Mouse (Mus musculus) kidney, adult 18-20 months (tissue): ENCODE measurements around the gene Atad3a.
"Not testable (repeated sequence)": the region's sequence is repeated elsewhere in the genome, so short reads cannot be mapped to it uniquely, and the experiment has no call there.

ENCODE experiments used
- DNase-seq: peaks from one replicate; pipeline ENCODE4 v3.0.0; 2021

Atad3a gene

GRCm38 (mm10) chr4:155774971-155775740 is 14.3 kb upstream of the Atad3a start:
- DNase-seq: peak; percentile 68

DNA sequence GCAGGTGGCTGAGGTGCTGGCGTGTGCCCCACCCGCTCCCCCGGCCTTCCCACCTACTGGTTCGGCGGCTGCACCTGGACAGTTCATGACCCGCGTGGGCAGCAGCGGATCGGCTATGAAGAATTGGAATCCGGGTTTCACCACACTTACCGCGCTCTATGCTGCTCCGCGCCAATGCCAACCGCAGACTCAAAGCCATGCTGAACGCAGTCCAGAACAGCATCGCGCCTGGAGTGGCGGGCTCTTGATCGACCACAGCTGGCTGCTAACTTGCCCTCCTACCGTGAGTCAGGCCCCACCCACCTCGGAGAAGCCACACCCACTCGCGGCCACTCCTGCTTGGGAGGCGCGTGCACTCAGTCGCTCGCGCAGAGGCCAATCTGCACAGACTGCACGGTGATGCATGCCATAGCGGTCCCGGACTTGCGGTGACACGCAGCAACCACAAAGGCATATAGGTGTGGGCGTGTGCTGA is 13.4 kb upstream of the Atad3a start, which contains the start of gene Vwa1:
TSS of gene Vwa1 (minus strand) at position 419 of the 475 bp plus-strand sequence.
- peak; percentile 94 for DNase-seq

DNA sequence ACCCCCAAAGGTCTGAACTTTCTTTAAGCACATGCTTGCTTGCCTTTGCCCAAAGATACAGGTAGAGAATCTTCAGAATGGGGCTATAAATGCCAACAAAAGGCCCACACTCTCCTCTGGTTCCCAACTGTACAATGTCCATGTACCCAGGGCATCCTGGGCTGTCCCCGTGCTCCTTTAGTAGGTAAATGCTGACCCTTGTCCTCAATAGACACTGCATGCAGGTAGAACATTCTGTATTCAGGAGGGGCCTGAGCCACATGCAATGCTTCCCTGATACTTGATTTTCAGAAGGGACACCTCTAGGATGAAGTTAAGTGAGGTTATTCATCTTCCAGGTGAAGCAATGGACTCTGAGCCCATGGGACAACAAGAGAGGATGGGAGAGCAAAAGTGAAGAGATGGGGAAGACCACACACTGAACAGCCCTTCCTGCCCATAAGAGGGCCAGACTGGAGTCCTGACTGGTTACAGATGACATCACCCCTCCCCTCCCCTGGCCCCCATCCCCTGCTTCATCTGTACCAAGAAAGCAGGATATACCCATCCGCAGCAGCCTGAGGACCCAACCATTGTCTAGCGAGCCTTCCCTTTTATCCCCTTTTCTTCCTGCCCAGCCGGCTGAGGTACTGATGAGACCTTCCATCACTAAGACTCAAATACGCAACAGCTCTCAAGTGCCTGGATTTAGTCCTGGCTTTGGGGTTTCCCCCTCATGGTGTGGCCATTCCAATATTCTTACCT is 12.6 kb upstream of the Atad3a start:
- no peak for DNase-seq

- no peak for DNase-seq
Observed at GRCm38 (mm10) chr4:155772786-155773185, 11.9 kb upstream of the Atad3a start.

DNA sequence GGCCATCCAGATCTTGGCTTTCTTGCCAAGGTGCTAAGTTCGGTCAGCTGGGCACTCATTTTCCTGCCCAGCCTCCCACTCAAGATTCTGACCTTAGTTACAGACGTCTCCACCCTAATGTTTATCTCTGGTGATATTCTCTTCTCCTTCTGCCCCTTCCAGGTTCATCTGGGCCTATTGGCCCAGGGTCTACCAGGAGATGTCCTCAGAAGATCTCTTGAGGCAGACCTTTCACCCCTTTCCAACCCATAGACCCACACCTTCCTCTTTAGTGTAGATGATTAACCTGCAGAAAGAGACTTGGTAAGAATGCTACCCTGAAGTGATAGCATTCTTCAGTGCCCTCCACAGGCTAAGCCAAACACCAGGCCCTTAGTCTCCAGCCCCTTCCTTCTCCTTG is 10.8 kb upstream of the Atad3a start:
- peak; percentile 51 for DNase-seq

DNA sequence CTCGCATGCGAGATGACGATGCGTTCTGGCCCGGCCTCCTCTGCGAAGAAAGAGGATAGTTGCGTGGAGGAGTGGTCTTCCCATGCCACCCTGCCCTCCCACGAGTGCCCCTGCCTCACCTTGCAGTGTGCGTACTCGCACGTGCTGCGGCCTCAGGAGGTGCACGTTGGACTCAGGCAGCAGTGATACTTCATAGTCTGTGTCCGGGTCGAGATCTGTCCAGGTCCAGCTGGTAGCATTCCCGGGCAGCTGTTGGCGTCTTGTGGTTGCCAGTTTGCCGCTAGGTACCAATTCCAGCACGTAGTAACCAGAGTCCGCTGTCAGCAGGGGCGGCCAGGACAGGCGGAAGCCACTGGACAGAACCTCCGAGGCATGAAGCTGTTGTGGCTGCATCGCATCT is 9.7 kb upstream of the Atad3a start:
- no peak for DNase-seq

DNA sequence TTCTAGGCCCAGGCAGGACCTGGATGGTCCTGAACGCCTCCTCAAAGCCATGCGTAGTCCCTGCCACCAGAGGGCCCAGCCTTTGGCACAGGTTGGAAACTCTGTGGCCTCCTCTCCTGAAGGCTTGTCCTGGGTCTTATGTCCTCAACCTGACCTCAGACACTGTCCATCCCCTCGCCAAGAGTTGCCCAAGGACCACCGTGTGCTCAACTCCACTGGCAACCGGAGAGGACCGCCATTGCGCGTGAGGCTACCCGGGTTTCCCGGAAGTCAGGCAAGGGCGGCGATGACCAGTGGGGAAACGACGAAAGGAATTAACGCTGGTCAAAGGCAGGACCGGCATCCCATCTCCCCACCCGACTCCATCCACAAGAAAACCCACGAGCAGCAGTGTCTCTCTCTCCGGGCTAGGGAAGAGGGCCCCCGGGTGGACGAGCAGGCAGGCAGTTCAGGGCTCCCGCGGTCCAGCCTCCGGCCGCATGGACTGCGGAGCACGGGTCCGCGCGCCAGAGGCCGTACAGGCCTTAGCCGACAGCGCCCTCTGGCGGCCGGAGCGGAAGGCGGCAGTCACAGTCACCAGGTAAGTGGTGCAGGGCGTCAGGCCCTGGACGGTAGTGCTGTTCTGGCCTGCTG is 9.1 kb upstream of the Atad3a start:
- DNase-seq: peak; percentile 95

DNA sequence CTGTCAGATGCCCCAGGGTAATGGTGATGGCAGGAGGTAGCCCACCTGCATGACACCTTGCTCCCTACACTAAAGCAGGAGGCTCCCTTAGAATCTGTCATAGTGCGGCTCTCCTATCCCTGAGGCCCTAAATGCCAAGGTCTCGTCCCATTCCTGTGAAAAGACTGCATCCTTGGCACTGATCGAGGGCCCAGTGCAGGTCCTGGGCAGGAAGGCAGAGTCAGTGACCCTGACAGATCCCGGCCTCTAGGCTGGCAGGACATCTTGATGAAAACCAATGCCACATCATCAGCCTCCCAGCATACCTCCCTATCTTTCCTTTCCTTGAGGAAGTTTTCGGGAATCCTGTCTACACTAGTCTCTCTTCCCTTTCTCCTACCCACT is 8.6 kb upstream of the Atad3a start:
- DNase-seq: no peak

- DNase-seq: no peak
Observed at GRCm38 (mm10) chr4:155762357-155762756, 1.5 kb upstream of the Atad3a start.

- DNase-seq: no peak
Observed at GRCm38 (mm10) chr4:155761356-155762099, 635 bp upstream of the Atad3a start.

- peak; percentile 27 for DNase-seq
Observed at GRCm38 (mm10) chr4:155759862-155760612, 856 bp downstream of the Atad3a start.

GRCm38 (mm10) chr4:155757011-155757410 is 3.9 kb downstream of the Atad3a start:
- no peak for DNase-seq

DNA sequence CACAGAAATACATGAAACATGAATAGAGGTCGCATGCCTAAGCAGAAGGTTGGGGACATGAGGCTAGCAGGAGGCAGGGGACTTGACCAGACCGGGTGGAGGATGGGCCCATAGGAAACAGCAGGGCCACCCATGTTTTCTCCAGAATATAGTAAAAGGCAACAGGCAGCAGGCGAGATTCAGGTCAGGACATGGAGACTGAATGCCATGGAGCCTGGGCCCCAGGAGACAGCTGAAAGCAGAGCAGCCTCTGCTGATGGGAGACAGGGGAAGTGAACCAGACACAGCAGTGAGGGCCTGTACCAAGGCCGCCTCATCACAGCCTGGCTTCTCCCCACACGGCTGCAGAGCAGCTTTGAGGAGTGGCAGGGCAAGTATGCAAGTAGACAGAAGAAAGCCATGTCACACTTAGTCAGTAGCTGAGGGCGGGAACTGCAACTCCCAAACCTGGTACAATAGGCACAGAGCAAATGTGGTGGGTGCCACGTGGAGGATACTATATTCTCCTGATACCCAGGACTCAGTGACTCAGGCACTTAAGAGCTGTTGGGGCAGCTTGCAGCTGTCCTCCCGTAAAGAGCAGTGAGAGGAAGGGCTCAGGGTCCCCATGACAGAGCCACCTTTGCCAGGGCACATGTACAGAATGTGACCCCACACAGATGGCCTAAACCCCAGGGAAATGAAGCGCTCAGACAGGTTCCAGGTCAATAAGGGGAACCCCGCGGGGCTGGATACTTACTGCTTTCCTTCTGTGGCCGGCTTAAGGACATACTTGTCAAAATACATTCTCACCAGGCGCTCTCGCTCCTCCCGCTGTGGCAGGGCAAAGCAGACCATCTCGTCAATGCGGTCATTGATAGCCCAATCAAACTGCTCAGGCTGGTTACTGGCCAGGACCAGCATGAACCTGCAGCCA is 14.1 kb downstream of the Atad3a start:
- no peak for DNase-seq

DNA sequence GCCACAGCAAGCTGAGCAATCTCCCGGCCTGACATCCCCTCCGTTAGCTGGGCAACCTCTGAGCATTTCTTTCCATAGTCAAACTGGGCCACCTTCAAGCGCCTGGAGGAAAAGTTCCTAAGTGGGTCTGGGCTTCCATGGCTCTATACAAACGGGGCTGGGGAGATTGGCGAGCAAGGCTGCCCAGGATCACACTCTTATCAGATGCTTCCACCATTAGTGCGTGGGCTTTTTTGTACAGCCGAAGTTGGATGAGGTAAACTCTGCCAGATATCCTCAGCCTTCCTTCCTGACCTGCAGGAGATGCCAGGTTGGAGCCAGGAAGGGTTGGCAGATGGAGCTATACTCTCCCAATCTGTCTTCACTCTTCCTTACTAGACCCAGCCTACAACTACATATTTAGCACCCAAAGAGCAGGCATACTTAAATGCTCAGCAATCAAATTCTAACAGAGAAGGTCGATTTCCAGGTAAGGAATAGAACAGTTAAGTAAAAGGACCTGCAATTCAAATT is 14.8 kb downstream of the Atad3a start:
- DNase-seq: no peak

DNA sequence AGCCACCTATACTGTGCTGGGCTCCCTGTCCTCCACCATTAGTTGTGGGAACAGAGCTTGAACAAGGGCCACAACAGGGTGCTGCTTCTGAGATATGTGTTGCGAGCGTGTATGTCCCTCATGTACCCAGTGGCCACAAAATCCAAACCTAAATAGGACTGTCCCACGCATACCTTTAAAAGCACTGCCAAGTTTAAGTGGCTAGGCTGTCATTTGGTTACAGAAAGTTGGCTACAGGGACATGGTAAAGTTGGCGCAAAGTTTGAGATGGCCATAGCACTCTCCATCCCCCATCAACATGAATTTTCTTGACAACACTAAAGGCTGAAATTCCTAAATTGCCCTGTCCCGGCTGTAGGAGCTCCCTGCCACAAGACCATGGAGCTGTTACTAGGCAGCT is 15.8 kb downstream of the Atad3a start:
- no peak for DNase-seq

DNA sequence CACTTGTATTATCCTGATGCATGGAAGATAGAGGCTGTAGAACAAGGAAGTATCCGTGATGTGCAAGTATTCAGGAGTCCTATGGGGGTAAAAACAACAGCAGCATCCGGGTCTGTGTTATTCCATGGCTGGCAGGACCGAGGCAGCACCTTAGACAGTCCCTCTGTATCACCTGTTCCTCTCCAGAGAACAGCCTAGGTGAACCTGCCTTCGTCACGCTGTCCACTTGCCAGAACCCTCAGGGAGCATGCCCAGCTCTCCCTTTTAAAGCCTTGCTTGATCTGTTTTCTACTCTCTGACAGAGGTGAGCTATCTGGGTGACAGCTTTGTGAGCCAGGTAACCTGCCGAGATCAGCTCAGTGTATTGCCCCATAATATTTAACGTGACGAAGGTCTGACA is 16.4 kb downstream of the Atad3a start:
- DNase-seq: no peak

DNA sequence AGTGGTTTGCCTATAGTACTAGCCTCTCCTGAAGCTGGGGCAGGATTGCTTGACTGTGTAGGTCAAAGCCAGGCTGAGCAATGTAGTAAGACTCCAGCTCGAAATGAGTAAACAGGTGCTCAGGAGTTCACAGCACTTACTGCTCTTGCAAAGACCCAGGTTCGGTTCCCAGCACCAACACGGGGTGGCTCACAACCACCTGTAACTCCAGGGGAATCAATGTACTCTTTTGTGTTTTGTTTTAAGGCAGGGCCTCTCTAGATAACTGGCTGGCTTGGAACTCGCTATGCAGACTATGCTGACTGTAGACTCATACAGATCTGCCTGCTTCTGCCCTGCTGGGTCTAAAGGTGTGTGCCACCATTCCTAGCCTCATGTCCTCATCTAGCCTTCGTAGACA is 18.2 kb downstream of the Atad3a start:
- no peak for DNase-seq

GRCm38 (mm10) chr4:155740681-155741080 is 20.2 kb downstream of the Atad3a start:
- DNase-seq: not testable (repeated sequence)

- DNase-seq: peak; percentile 44
Observed at GRCm38 (mm10) chr4:155739741-155740636, 20.9 kb downstream of the Atad3a start.

- no peak for DNase-seq
Observed at GRCm38 (mm10) chr4:155739152-155739551, 21.7 kb downstream of the Atad3a start.
